Mouse (Mus musculus) midbrain, embryonic 15.5 days (tissue): ENCODE data around the gene Insl6. TPM values are rescaled to one million over a fixed set of nuclear protein-coding genes. Genes with fewer than 3 reads are reported as not detected.

Experiments used
- ATAC-seq: fragments of 200-750 bp; cut with Nextera tagmentation; replicated peaks from 2 replicates; pipeline ENCODE4 v1.8.0; 2017; ENCODE audit warnings: moderate TSS enrichment
- H3K27ac ChIP-seq: fragments of 300-500 bp; sonication (generic); 2 replicates; pipeline ENCODE4 v1.5.1; 2015; ENCODE audit warnings: mild to moderate bottlenecking, inconsistent platforms
- H3K27me3 ChIP-seq: fragments of 300-500 bp; sonication (generic); replicated peaks from 2 replicates; pipeline ENCODE4 v1.6.1; 2015; ENCODE audit warnings: inconsistent platforms
- H3K36me3 ChIP-seq: fragments of 300-500 bp; sonication (generic); replicated peaks from 2 replicates; pipeline ENCODE4 v1.6.1; 2015; ENCODE audit warnings: inconsistent platforms
- H3K4me1 ChIP-seq: fragments of 300-500 bp; sonication (generic); 2 replicates; pipeline ENCODE4 v1.6.1; 2015; ENCODE audit warnings: inconsistent platforms
- H3K4me2 ChIP-seq: fragments of 300-500 bp; sonication (generic); 2 replicates; pipeline ENCODE4 v1.6.1; 2015; ENCODE audit warnings: inconsistent platforms, mild to moderate bottlenecking, moderate library complexity
- H3K4me3 ChIP-seq: fragments of 300-500 bp; sonication (generic); 2 replicates; pipeline ENCODE4 v1.5.1; 2015; ENCODE audit warnings: mild to moderate bottlenecking, inconsistent platforms
- H3K9ac ChIP-seq: fragments of 300-500 bp; sonication (generic); 2 replicates; pipeline ENCODE4 v1.6.1; 2015; ENCODE audit warnings: mild to moderate bottlenecking, inconsistent platforms
- H3K9me3 ChIP-seq: fragments of 300-500 bp; sonication (generic); 2 replicates; pipeline ENCODE4 v1.6.1; 2016; ENCODE audit warnings: inconsistent platforms
- WGBS: fragments of 180-500 bp; shearing (Covaris S2); methylation state at CpG from one replicate; pipeline ENCODE4 v1.1.7; 2015; ENCODE audit warnings: mixed read lengths; 5-methylcytosine and 5-hydroxymethylcytosine counted together
- polyA plus RNA-seq: library from polyadenylated mRNA; unstranded; fragments of >200 nt; fragmentation: Nextera tagmentation; extraction: Ambion mirVana; gene quantifications from 2 replicates; pipeline ENCODE4 v1.2.1, GENCODE M21; 2015

The Insl6 gene
- polyA plus RNA-seq, 1 experiment from 2014 or later, result 1.9 TPM

DNA sequence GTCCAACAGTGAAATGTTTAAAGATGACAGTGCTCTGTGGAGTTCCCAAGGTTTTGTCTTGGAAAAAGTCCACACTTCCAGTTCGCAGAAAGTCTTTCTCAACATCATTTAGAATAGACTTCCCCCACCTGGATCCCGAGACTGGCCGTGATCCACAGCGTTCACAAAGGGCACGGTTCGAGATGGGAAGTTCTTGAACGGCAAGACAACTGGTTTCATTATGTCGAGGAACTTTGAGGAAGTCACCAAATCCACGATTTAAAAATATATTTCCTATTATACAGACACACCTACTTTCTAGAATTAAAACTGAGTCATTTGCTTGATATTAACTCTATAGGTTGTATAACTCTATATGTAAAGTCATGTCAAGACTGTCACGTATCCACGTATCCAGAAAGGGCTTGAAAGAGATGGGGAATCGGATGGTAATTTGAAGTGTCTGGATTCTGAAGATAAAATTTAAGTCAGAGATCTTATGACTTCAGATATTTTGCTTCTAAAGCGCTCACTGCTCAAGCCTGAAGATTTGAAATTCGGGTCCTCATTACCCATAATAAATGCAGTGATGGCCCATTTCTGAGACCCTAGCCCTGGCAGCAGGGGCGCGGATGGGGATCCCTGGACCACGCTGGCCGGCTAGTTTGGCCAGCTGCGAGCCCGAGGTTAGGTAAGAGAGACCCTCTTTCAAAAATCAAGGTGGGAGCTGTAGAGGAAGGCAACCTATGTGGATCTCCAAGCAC, 41.2 kb upstream of the Insl6 start:
- peak overlapping the region; percentile 41 for H3K4me3 ChIP-seq
- H3K27me3 ChIP-seq, result no peaks in the 10 kb centered on the region; the same call in 1 of the 2 replicates
- peak overlapping the region; percentile 74 for H3K4me2 ChIP-seq
- no peak overlapping the region for H3K27ac ChIP-seq
- ATAC-seq, result no peak
- no peak overlapping the region for H3K9ac ChIP-seq
- H3K4me1 ChIP-seq, result peaks cover 14% of the 10 kb centered on the region
- no peaks in the 10 kb centered on the region for H3K36me3 ChIP-seq
- 61% methylated on average over 20 of the region's 20 CpGs for WGBS
- no peaks in the 10 kb centered on the region for H3K9me3 ChIP-seq

DNA sequence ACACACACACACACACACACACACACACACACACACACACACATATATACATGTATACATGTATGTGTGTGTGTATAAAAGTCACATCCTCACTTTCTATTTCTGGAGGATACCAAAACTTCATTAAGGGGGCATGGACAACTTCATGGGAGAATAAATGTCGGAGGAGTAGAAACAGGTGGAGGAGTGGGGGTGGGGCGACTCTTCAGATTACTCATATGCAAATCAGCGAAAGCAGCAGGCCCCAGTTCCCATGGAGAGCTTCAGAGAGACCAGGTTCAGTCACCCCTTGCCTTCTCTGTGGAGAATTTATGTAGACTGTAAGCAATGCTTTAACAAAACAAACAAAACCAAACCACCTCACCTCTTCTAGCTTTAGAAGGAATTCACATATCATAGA, 39.9 kb upstream of the Insl6 start:
- Histone ChIP-seq H3K4me1 (peaks cover 27% of the 10 kb centered on the region), H3K4me3 (no peak overlapping the region), H3K9ac (no peak overlapping the region), H3K27ac (no peak overlapping the region), H3K4me2 (no peak overlapping the region), H3K27me3 (no peaks in the 10 kb centered on the region; the same call in 1 of the 2 replicates), H3K9me3 (no peaks in the 10 kb centered on the region), H3K36me3 (no peaks in the 10 kb centered on the region)
- WGBS, result 21% methylated on average over 3 of the region's 3 CpGs
- ATAC-seq, result no peak

DNA sequence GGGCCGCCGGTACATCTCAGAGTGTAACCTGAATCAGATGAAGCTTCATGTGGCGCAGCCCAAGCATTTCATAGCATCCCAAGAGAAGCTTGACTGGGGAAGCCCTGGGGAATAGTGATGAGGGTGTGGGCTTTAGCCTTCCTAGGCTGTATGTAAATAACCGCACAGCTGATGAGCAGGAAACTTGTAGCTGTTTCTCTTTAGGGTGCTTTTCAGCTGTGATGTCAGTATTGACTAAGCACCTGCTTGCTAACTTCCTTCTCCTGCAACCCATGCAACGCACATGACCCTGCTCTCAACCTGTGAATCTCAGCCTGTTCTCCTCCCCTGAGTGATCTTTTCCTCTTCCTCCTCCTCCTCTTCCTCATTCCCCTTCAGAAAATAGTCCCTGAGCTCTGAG, 38.9 kb upstream of the Insl6 start:
- H3K9me3 ChIP-seq, result no peaks in the 10 kb centered on the region
- H3K36me3 ChIP-seq, result 0 out of 2 replicates have a peak, but pooled peaks cover under 1% of the 10 kb centered on the region
- 86% methylated on average over 5 of the region's 5 CpGs for WGBS

DNA sequence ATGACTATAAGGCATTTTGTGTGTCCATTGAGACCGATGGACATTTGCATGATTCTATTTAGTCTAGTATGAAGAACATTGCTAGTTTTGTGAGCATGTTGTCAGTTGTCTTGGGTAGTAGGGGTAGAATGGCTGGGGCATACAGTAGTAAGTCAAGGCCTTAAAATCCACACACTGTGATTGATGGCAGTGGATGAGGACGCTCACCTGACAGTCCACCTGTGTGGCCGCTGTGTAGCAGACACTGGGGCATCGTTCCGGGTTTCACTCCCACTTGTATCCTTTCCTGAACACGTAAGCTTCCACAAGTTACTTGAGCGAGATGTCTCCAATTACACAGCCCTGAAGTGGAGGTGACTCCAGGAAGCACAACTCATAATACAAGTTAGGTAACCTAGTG, 38.4 kb upstream of the Insl6 start:
- no peak for ATAC-seq
- WGBS, result 90% methylated on average over 7 of the region's 7 CpGs
- Histone ChIP-seq H3K27me3 (no peaks in the 10 kb centered on the region; the same call in 1 of the 2 replicates), H3K9ac (no peak overlapping the region), H3K4me3 (no peak overlapping the region), H3K4me1 (peaks cover 31% of the 10 kb centered on the region), H3K4me2 (no peak overlapping the region), H3K36me3 (0 out of 2 replicates have a peak, but pooled peaks cover 2% of the 10 kb centered on the region), H3K9me3 (no peaks in the 10 kb centered on the region), H3K27ac (no peak overlapping the region)

More for the DNA sequence above, 38.9 kb upstream of the Insl6 start:
- no peak for ATAC-seq
- no peak overlapping the region for H3K4me2 ChIP-seq
- no peak overlapping the region for H3K27ac ChIP-seq
- H3K9ac ChIP-seq, result no peak overlapping the region
- no peak overlapping the region for H3K4me3 ChIP-seq
- no peaks in the 10 kb centered on the region; the same call in 1 of the 2 replicates for H3K27me3 ChIP-seq
- peaks cover 31% of the 10 kb centered on the region for H3K4me1 ChIP-seq

DNA sequence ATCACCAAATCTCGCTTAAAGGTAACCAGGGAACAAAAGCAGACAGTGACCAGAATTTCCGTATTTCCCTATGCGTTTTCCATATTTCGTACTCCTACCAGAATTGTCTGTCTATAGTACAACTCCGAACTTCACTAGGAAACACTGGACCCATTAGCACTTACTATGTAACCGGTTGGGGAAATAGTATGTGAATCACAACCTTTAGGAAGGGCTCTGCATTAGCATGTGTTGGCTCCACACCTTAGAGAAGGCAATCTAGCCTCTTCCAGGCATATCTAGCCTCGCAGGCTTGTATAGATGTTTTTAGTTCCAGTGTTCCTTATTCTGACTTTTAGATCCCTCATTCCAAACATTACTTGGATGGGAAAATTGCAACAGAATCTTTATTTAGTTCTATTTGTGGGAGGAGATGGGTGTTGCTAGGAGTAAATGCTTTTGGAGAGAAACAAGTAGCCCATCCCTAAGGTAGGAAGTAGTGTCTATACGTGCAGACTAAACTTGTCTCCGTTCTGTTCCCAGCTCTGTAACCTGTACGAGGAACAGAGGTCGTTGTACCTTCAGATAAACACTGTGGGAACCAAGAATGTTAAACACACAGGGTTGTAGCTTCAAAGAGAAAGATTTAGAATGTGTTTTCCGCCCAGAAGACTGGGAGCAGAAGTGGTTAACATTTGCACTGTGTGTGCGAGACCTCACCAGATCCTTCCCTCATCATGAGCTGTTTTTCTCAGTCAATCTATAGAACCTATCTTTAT, 37.2 kb upstream of the Insl6 start:
- peak overlapping the region; percentile 89 for H3K9ac ChIP-seq
- H3K27ac ChIP-seq, result peak overlapping the region; percentile 80
- no peaks in the 10 kb centered on the region; the same call in 1 of the 2 replicates for H3K27me3 ChIP-seq
- no peaks in the 10 kb centered on the region for H3K9me3 ChIP-seq
- H3K4me2 ChIP-seq, result peak overlapping the region; percentile 61
- peaks cover 27% of the 10 kb centered on the region for H3K4me1 ChIP-seq
- ATAC-seq, result peak; percentile 43
- peak overlapping the region; percentile 92 for H3K4me3 ChIP-seq
- 0 out of 2 replicates have a peak, but pooled peaks cover 2% of the 10 kb centered on the region for H3K36me3 ChIP-seq
- WGBS, result 48% methylated on average over 13 of the region's 13 CpGs

DNA sequence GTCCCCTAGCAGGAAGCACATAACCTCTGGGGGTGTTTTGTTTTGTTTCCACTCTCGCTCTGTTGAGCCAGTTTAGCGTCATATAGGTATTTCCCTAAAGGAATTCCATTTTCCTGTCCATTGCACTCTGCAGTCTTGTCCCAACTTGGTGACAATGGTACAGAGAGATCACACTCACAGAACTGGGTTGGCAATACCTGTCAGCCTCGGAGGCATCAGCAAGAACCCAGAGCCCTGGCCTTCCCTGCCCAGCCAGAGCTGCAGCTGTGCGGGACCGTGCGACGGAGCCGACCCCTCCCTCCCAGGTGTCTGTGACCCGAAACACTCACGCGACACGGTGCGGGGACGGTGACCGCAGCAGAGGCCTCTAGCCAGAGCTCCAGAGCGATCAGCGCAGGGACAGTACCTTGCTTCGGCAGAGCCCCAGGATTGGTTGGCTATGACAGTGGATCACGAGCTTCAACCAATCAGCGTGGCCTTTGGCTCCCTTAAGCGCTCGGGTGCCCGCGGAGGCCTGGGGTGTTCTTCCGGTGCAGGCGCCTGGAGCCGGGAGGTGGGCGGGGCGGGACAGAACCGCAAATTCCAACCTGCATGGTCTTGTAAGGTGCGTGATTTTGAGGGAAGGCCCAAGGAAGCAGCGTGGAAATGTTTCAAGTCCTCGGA, 36.4 kb upstream of the Insl6 start:
- no peaks in the 10 kb centered on the region for H3K9me3 ChIP-seq
- WGBS, result 1% methylated on average over 33 of the region's 33 CpGs
- peak overlapping the region; percentile 80 for H3K27ac ChIP-seq
- H3K4me2 ChIP-seq, result peak overlapping the region; percentile 61
- H3K4me1 ChIP-seq, result peaks cover 23% of the 10 kb centered on the region
- peaks cover 2% of the 10 kb centered on the region; the same call in 1 of the 2 replicates for H3K36me3 ChIP-seq
- peak overlapping the region; percentile 89 for H3K9ac ChIP-seq
- H3K4me3 ChIP-seq, result peak overlapping the region; percentile 92
- ATAC-seq, result peak; percentile 100
- H3K27me3 ChIP-seq, result no peaks in the 10 kb centered on the region; the same call in 1 of the 2 replicates

DNA sequence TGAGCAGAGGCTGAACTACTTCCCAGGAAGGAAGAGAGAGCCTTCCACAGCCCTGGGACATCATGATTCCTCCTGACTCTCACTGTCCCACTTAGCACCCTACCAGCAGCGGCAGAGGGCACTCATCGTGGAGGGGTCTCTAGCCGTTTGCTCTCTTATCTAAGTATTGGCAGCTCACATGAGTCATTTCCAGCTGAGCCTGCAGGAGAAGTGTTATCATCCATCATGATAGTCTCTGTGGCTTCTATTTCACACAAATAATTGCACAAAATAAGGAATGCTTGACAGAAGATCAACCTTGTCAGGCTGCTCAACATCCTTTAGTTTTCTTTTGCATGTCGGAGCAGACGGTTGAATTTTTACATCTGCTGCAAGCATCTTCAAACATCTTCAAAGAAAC, 35.1 kb upstream of the Insl6 start:
- Histone ChIP-seq H3K36me3 (peaks cover 2% of the 10 kb centered on the region; the same call in 1 of the 2 replicates), H3K9me3 (no peaks in the 10 kb centered on the region), H3K4me2 (no peak overlapping the region), H3K27ac (no peak overlapping the region), H3K9ac (no peak overlapping the region), H3K27me3 (no peaks in the 10 kb centered on the region; the same call in 1 of the 2 replicates), H3K4me1 (peaks cover 27% of the 10 kb centered on the region), H3K4me3 (no peak overlapping the region)
- 87% methylated on average over 5 of the region's 5 CpGs for WGBS
- ATAC-seq, result no peak

DNA sequence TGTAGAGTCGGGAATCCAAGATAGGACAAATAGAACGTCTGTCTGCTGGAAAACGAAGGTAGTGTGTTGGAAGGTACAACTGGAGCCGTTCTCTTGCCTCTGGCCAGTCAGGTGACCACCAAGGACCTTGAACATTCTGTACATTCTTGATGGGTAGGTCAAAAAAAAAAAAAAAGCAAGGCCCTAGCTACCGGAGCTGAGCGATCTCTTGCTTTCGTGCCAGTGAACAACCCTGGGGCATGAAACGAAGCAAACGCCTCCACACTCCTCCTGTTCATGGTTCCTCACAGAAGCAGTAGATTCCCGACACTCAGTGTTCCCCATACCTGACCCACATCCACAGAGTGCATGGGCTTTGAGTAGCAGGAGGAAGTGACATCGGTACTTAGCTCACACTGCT, 31.1 kb upstream of the Insl6 start:
- no peaks in the 10 kb centered on the region for H3K27me3 ChIP-seq
- peaks cover 20% of the 10 kb centered on the region for H3K4me1 ChIP-seq
- H3K4me3 ChIP-seq, result no peak overlapping the region
- ATAC-seq, result no peak
- H3K9me3 ChIP-seq, result no peaks in the 10 kb centered on the region
- H3K36me3 ChIP-seq, result peaks cover 3% of the 10 kb centered on the region; the same call in 1 of the 2 replicates
- no peak overlapping the region for H3K9ac ChIP-seq
- H3K4me2 ChIP-seq, result no peak overlapping the region
- 88% methylated on average over 11 of the region's 11 CpGs for WGBS
- no peak overlapping the region for H3K27ac ChIP-seq

DNA sequence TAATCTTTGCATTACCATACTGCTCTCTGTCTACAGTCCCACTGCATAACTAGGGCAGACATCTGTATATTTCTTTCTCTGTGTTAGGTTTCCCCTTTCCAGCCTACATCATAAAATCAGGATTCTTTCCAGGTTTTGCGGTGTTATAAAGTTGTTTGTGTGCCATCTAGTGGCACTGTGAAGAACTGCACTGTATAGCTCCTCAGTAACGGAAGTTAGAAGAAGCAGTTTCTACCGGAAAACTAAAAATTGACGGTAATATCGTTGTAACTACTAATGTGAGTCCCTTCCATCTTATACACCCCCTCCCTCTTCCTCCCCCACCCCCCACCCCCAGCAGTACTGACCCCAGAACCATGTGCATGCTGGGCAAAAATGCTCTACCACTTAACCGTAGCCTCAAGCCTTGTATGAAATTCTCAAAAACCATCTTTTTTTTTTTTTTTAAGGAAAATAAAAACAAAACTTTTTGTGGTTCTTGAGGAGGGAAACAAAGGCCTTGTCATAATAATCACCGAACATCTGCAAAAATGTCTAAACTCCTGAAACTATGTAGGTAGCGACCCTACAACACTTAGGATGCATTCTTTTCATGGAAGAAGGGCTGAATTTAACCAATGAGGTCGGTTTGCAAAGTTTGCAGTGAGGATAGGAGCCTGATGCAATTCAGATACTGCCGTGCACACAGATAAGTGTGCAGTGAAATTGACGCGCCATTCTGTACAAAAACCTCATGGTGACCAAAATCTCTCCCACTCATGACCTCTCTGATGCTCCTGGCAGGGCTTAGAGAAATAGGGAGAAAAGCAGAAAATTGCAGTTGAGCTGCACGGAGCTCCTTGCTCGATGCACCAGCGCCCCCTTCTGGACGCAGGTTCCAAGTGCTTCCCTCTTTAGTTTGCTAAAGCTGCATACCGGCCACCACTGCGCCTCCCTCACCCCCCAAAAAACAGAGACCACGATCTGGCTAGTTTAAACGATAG, 30.0 kb upstream of the Insl6 start:
- Histone ChIP-seq H3K27ac (no peak overlapping the region), H3K36me3 (peaks cover 8% of the 10 kb centered on the region; the same call in 1 of the 2 replicates), H3K9ac (no peak overlapping the region), H3K27me3 (no peaks in the 10 kb centered on the region), H3K4me3 (peak overlapping the region; percentile 10; the same call in 1 of the 2 replicates), H3K9me3 (no peaks in the 10 kb centered on the region), H3K4me2 (peak overlapping the region; percentile 46), H3K4me1 (peaks cover 9% of the 10 kb centered on the region)
- 4% methylated on average over 20 of the region's 20 CpGs for WGBS
- peak; percentile 78 for ATAC-seq

DNA sequence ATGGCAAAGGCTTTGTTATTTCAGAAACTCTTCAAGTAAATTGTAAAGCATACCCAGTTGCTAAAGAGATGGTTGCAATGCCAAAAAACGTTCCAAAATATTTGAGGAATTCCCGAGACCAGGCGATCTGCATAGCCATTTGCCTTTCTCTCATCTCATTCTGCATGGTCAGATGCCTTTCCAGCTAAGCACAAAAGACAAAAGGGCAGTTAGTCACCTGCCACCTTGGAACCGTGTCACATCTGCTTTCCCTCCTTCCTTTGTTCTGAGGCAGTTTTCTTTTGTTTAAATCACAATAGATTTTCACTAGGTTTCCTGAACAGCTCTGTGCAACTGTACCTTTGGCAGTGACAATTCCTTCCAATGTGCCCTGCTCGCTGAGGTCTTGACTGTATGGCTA, 25.8 kb upstream of the Insl6 start:
- Histone ChIP-seq H3K9me3 (no peaks in the 10 kb centered on the region), H3K27ac (no peak overlapping the region), H3K4me2 (no peak overlapping the region), H3K27me3 (no peaks in the 10 kb centered on the region), H3K9ac (no peak overlapping the region), H3K4me3 (no peak overlapping the region), H3K36me3 (peaks cover 6% of the 10 kb centered on the region; the same call in 1 of the 2 replicates), H3K4me1 (peaks cover 5% of the 10 kb centered on the region; the same call in 1 of the 2 replicates)
- no peak for ATAC-seq
- WGBS, result 47% methylated on average over 5 of the region's 5 CpGs

DNA sequence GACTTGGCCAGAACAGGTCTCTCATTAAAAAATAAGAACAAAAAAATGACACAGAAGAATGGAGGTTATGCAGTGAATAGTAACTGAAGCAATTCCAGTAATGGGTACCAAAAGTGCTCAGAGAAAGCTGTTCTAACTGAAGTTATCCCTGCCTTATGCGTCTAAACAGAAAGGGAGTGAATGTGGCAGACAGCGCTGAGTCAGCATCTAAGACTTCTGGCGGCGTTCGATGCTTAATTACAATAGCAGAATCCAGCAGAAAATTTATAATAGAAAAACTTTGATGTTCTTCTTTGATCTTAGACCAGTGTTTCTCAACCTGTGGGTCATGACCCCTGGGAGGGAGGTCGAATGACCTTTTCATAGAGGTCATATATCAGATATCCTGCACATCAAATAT, 20.5 kb upstream of the Insl6 start:
- Histone ChIP-seq H3K4me1 (no peaks in the 10 kb centered on the region), H3K27me3 (no peaks in the 10 kb centered on the region), H3K9me3 (no peaks in the 10 kb centered on the region), H3K4me2 (no peak overlapping the region), H3K27ac (no peak overlapping the region), H3K4me3 (no peak overlapping the region), H3K9ac (no peak overlapping the region), H3K36me3 (no peaks in the 10 kb centered on the region; the same call in 1 of the 2 replicates)
- 84% methylated on average over 6 of the region's 6 CpGs for WGBS
- no peak for ATAC-seq
